Mouse (Mus musculus): ENCODE results near the gene Inpp5k.

GRCm38 (mm10) chr11:75605318-75605717 is 25.5 kb upstream of the Inpp5k start:
- TF ChIP-seq E2F4 (IDR thresholded peaks at IDR 0.05; ENCODE audit: insufficient read depth) (no peak), POLR2A (IDR thresholded peaks at IDR 0.05; ENCODE audit: insufficient read length, low read depth) (no peak), MAX (IDR thresholded peaks at IDR 0.05; ENCODE audit: low read depth) (no peak), POLR2AphosphoS2 (IDR thresholded peaks at IDR 0.05; ENCODE audit: insufficient read length, low read depth) (no peak), USF1 (IDR thresholded peaks at IDR 0.05; ENCODE audit: low read depth) (no peak), MYOD1 (IDR thresholded peaks at IDR 0.05; ENCODE audit: control insufficient read depth in 1 of 3, insufficient read length in 2 of 3, low read depth in 2 of 3) (no peak), MYOG (IDR thresholded peaks at IDR 0.05; ENCODE audit: control insufficient read depth in 1 of 3, insufficient read depth in 1 of 3, insufficient read length in 2 of 3, low read depth in 2 of 3) (no peak), CEBPB (IDR thresholded peaks at IDR 0.05; ENCODE audit: insufficient read depth, poor library complexity, severe bottlenecking) (no peak), TCF12 (IDR thresholded peaks at IDR 0.05; ENCODE audit: insufficient read depth, poor library complexity, severe bottlenecking) (no peak), SRF (IDR thresholded peaks at IDR 0.05; ENCODE audit: control insufficient read depth, insufficient read length, low read depth) (no peak), TCF3 (IDR thresholded peaks at IDR 0.05; ENCODE audit: insufficient read length, low read depth) (no peak)
